Mouse (Mus musculus) frontal cortex, postnatal 14 days (tissue): ENCODE data around the gene 9030612E09Rik.
A peak's percentile ranks its signal among the peaks of the same experiment; 100 is the strongest.

Experiments used
- DNase-seq, 2 experiments: peaks; one replicate each; pipeline ENCODE4 v3.0.0; 2022; ENCODE audit warnings: low spot score in 2 of 2

Gene 9030612E09Rik

GRCm38 (mm10) chr10:43203865-43204264 is 29.4 kb downstream of the 9030612E09Rik start:
- DNase-seq: no peak

- no peak for DNase-seq
Observed at GRCm38 (mm10) chr10:43211866-43212265, 37.4 kb downstream of the 9030612E09Rik start.

GRCm38 (mm10) chr10:43217361-43217900 is 42.9 kb downstream of the 9030612E09Rik start:
- DNase-seq: no peak

- no peak for DNase-seq
Observed at GRCm38 (mm10) chr10:43220479-43220878, 46.0 kb downstream of the 9030612E09Rik start.

GRCm38 (mm10) chr10:43220910-43221625 is 46.6 kb downstream of the 9030612E09Rik start, which contains the start of gene Pdss2:
Gene Pdss2 (plus strand): TSS chr10:43221486.
- peak; percentile 88 to 89 for DNase-seq

GRCm38 (mm10) chr10:43221659-43222058 is 47.2 kb downstream of the 9030612E09Rik start:
- no peak for DNase-seq

GRCm38 (mm10) chr10:43223391-43223790 is 48.9 kb downstream of the 9030612E09Rik start:
- DNase-seq: no peak
